Mouse (Mus musculus): ENCODE data around the gene Dock10. TPM values are rescaled to one million over a fixed set of nuclear protein-coding genes. Genes with fewer than 3 reads are reported as not detected.

The Dock10 gene
- total RNA-seq (2023), result 68.4 and 104 TPM in 2 replicates

DNA sequence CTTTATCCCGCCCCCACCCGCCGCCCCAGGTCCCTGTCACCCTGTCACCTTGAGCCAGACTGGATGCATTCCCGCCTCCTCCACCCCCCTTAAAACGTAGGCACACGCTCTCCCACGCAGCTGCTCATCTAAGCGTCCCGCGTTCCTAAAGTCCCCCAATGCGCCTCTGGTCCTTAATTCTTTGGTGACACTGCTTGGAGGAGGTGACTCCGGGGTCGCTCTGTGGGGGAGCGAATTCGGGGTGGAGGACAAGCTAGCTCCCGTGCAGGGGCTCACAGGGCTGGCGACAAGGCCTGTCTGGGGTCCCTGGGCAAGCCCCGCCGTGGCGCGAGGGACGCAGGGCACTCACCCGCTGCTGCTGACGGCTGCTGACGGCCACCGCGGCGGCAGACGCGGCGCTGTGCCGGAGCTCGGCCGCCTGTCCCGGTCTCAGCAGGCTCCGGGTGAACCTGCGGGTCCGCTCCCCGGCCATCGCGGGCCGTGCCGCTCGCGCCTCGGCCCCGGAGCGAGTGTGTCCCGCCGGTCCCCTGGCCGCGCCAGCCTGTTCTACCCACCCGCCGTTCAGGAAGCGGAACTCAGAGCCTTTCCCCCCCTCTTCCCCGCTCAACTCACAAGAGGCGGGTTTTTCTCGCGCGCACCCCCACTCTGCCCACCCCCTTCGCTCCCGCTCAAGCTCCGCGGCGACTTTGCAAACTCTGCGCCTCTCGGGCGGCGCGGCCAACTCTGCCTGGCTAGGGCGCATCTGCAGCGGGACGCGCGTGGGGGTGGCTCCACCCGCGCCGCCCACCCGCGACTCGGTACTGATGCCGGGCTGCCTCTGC, at the start of gene Dock10:
Gene Dock10 (minus strand): TSS at position 551 of the 821 bp plus-strand sequence.

DNA sequence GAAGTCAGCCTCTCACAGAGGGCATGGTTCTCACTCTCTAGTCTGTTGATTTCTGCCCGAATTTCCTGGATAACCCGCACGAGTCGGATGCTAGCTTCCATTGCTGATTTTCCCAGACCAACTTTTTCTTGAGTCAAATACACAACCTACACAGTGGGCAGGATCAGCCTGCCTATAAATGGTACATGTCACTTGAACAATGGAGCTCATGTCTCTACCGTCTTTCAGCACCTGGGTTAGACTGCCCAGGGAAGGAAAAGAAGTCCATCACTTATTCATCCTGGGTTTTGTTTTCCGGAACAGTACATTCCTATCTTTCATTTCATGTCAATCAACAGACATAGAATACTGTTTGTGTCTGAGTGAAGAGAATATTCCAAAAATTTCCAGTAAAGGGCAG, 297.0 kb downstream of the Dock10 start, which contains the start of gene Gm45261:
Gene Gm45261 (minus strand): TSS at position 101 of the 400 bp plus-strand sequence.

Measured in neutrophil, adult 65 days (primary cell).